Mouse (Mus musculus): ENCODE measurements around the gene Olfr1196.
"Not testable (repeated sequence)": the region's sequence is repeated elsewhere in the genome, so short reads cannot be mapped to it uniquely, and the experiment has no call there.

The Olfr1196 gene

GRCm38 (mm10) chr2:88704497-88704896, at the start of gene Olfr1196:
TSS of gene Olfr1196 (minus strand) at chr2:88704597.
- no peak for DNase-seq (ENCODE audit: low spot score)

DNA sequence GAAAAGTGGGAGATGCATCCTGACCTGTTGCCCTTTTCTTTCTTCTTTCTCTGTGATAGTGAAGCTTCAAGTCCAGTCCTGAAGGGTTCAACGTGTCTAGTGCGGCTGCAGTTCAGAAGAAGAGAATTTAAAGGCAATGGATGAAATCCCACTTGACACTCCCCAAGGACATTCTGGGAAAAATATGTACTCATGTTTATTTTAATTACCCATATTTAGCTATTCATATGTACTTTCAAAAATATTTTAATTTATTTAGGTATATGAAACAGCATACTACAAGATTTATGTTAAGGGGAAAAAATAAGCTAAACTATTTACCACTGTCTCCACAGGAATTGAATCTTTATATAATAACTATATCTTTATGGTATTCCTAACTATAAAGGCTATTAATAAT, 46.9 kb upstream of the Olfr1196 start, which contains the start of gene Olfr1198:
Gene Olfr1198 (minus strand): TSS at position 101 of the 400 bp plus-strand sequence.
- no peak for DNase-seq (ENCODE audit: low spot score)

GRCm38 (mm10) chr2:88743379-88743778, 39.0 kb upstream of the Olfr1196 start:
- no peak for DNase-seq (ENCODE audit: low spot score)

GRCm38 (mm10) chr2:88732266-88732665, 27.9 kb upstream of the Olfr1196 start, which contains the start of gene Olfr1197:
TSS of gene Olfr1197 (minus strand) at chr2:88732366.
- no peak for DNase-seq (ENCODE audit: low spot score)

GRCm38 (mm10) chr2:88689087-88689486, 15.3 kb downstream of the Olfr1196 start, which contains the start of gene Olfr1195:
TSS of gene Olfr1195 (minus strand) at chr2:88689187.
- no peak for DNase-seq (ENCODE audit: low spot score)

DNA sequence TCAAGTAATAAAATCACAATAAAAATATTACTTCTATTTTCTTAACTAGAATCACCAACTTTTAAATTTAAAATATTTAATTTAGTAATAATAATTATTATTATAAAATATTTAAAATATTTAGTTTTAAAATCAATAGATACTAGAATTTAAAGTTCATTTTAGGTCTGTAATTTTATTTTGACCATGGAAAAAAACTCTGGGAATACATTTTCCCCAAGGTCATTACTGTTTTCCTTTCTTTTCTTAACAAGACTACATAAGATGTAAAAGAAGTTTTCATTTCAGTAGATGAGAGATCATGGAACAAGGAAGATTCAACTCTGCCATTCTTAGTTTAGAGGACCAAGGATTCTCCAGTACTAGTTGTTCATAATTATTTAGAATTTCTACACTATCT, 29.1 kb downstream of the Olfr1196 start, which contains the start of gene Olfr1193:
Gene Olfr1193 (plus strand): TSS at position 301 of the 400 bp plus-strand sequence.
- DNase-seq (ENCODE audit: low spot score): not testable (repeated sequence)

GRCm38 (mm10) chr2:88648209-88648608, 56.2 kb downstream of the Olfr1196 start, which contains the start of gene Olfr1192-ps1:
TSS of gene Olfr1192-ps1 (plus strand) at chr2:88648509.
- no peak for DNase-seq (ENCODE audit: low spot score)

Measured in ovary, adult 18-20 months (tissue).